Mouse (Mus musculus) kidney, embryonic 15.5 days (tissue): ENCODE results near the gene Magi2. TPM values are rescaled to one million over a fixed set of nuclear protein-coding genes. Genes with fewer than 3 reads are reported as not detected.

Experiments
- ATAC-seq: fragments of 200-750 bp; cut with Nextera tagmentation; replicated peaks from 2 replicates; pipeline ENCODE4 v1.8.0; 2017; ENCODE audit warnings: moderate TSS enrichment; ENCODE audit not compliant: low FRiP score
- H3K27ac ChIP-seq: fragments of 300-500 bp; sonication (generic); 2 replicates; pipeline ENCODE4 v1.5.1; 2015; ENCODE audit warnings: mild to moderate bottlenecking, inconsistent platforms
- H3K27me3 ChIP-seq: fragments of 300-500 bp; sonication (generic); 2 replicates; pipeline ENCODE4 v1.6.1; 2015; ENCODE audit warnings: inconsistent platforms
- H3K36me3 ChIP-seq: fragments of 300-500 bp; sonication (generic); 2 replicates; pipeline ENCODE4 v1.6.1; 2015; ENCODE audit warnings: inconsistent platforms
- H3K4me1 ChIP-seq: fragments of 300-500 bp; sonication (generic); 2 replicates; pipeline ENCODE4 v1.6.1; 2015; ENCODE audit warnings: inconsistent platforms
- H3K4me2 ChIP-seq: fragments of 300-500 bp; sonication (generic); 2 replicates; pipeline ENCODE4 v1.6.1; 2015; ENCODE audit warnings: moderate library complexity, mild to moderate bottlenecking, inconsistent platforms
- H3K4me3 ChIP-seq: fragments of 300-500 bp; sonication (generic); replicated peaks from 2 replicates; pipeline ENCODE4 v1.5.1; 2015; ENCODE audit warnings: mild to moderate bottlenecking, inconsistent platforms
- H3K9ac ChIP-seq: fragments of 300-500 bp; sonication (generic); 2 replicates; pipeline ENCODE4 v1.6.1; 2015; ENCODE audit warnings: mild to moderate bottlenecking, inconsistent platforms
- H3K9me3 ChIP-seq: fragments of 300-500 bp; sonication (generic); replicated peaks from 2 replicates; pipeline ENCODE4 v1.6.1; 2016; ENCODE audit warnings: inconsistent platforms
- WGBS: fragments of 180-500 bp; shearing (Covaris S2); methylation state at CpG from one replicate; pipeline ENCODE4 v1.1.7; 2015; ENCODE audit warnings: mixed read lengths; 5-methylcytosine and 5-hydroxymethylcytosine counted together
- polyA plus RNA-seq: library from polyadenylated mRNA; unstranded; fragments of >200 nt; fragmentation: Nextera tagmentation; extraction: Ambion mirVana; gene quantifications from 2 replicates; pipeline ENCODE4 v1.2.1, GENCODE M21; 2015

The Magi2 gene
- polyA plus RNA-seq, 1 experiment from 2014 or later = 18.6 TPM

DNA sequence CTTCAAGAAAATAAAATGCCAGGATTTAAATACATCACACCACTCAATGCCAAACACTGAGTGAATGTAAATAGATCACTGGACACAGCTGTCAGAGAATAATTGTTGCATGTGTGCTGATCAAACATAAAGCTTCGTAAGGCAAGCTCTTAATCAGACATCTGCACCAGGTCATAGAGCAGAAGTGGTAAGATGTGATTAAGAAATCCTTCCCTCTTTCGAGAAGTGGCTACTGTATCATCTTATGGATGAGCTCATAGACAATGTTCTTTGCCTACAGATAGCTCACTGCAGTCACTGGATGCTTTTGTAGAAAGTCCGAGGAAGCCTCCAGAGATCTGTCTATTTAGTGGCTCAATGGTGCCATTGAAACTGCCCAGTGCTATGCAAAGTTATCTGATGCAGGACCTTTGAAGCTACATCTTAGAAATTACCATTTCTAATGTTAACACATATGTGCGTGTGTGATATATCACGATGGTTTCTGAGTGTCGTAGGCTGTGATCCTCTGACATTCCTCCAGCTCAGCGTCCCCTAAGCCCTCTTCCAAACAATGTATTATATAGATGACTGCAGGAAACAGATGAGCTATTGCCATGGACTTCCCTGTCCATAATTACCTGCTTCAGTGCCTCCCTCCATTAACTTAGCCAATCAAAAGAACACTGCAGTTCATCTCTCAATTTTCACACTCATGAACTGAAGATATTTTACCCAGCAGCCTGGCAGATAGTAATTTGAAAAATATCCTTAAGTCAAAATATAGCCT is 1231.1 kb downstream of the Magi2 start:
- Histone ChIP-seq H3K4me1 (no peaks in the 10 kb centered on the region), H3K27ac (no peak overlapping the region), H3K9me3 (no peaks in the 10 kb centered on the region), H3K36me3 (no peaks in the 10 kb centered on the region), H3K4me2 (no peak overlapping the region), H3K4me3 (no peak overlapping the region), H3K9ac (no peak overlapping the region), H3K27me3 (no peaks in the 10 kb centered on the region)
- WGBS = 77% methylated on average over 7 of the region's 7 CpGs
- ATAC-seq = no peak

DNA sequence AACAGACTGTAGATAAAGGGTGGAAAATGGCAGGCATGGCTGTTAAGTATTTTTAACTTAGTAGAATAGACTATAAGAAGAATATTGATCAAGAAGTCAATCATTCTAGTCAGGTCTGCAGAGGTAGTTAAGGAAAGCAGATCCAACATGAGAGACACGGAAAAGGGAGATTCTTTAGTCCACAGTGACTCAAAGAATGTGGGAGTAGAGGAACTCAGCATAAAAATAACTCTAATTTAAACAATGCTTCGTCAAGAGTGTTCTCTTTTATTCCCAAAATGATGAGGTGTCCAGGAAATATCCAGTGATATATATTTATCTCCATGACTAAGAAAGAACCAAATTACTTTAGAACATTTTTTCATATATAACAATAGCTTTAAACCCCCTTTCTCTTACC is 1234.9 kb downstream of the Magi2 start:
- Histone ChIP-seq H3K27me3 (no peaks in the 10 kb centered on the region), H3K27ac (no peak overlapping the region), H3K36me3 (no peaks in the 10 kb centered on the region), H3K4me3 (no peak overlapping the region), H3K4me1 (no peaks in the 10 kb centered on the region), H3K9ac (no peak overlapping the region), H3K4me2 (no peak overlapping the region), H3K9me3 (no peaks in the 10 kb centered on the region)
- no peak for ATAC-seq
- WGBS = 63% methylated on average over 2 of the region's 2 CpGs

DNA sequence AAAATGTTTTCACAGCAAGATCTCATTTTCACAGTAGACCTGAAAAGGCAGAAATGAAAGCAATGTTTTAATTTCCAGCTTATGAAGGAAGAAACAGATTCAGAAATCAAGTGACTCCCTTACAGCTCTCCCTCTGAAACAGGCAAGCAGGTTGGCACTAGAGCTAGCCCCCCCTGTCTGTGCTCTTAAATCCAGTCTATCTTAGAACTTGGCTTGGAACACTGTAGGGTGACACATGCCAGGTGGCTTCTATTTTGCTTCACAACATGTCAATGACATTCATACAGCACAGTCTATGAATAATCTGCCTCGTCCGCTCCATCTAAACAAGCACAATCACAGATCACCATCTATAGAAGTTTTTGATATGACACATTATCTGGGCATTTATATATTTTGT is 1235.5 kb downstream of the Magi2 start:
- Histone ChIP-seq H3K27ac (no peak overlapping the region), H3K36me3 (no peaks in the 10 kb centered on the region), H3K4me3 (no peak overlapping the region), H3K4me2 (no peak overlapping the region), H3K27me3 (no peaks in the 10 kb centered on the region), H3K4me1 (no peaks in the 10 kb centered on the region), H3K9me3 (no peaks in the 10 kb centered on the region), H3K9ac (no peak overlapping the region)
- 88% methylated on average over 2 of the region's 2 CpGs for WGBS
- ATAC-seq = no peak

- H3K4me2 ChIP-seq = no peak overlapping the region
- no peak overlapping the region for H3K4me3 ChIP-seq
- ATAC-seq = no peak
- H3K27ac ChIP-seq = no peak overlapping the region
- H3K4me1 ChIP-seq = no peaks in the 10 kb centered on the region
- WGBS = 83% methylated on average over 3 of the region's 3 CpGs
- H3K9me3 ChIP-seq = no peaks in the 10 kb centered on the region
- H3K9ac ChIP-seq = no peak overlapping the region
- H3K36me3 ChIP-seq = no peaks in the 10 kb centered on the region
- H3K27me3 ChIP-seq = no peaks in the 10 kb centered on the region
Measured at GRCm38 (mm10) chr5:20469721-20470120, 1242.9 kb downstream of the Magi2 start.

GRCm38 (mm10) chr5:20470466-20470865 is 1243.6 kb downstream of the Magi2 start:
- Histone ChIP-seq H3K27me3 (no peaks in the 10 kb centered on the region), H3K4me1 (no peaks in the 10 kb centered on the region), H3K4me3 (no peak overlapping the region), H3K9me3 (no peaks in the 10 kb centered on the region), H3K27ac (no peak overlapping the region), H3K4me2 (no peak overlapping the region), H3K36me3 (no peaks in the 10 kb centered on the region), H3K9ac (no peak overlapping the region)
- 0 out of 2 replicates have a peak, but pooled peaks have one; percentile 36 for ATAC-seq

GRCm38 (mm10) chr5:20484505-20484904 is 1257.7 kb downstream of the Magi2 start:
- no peak overlapping the region for H3K4me2 ChIP-seq
- H3K9me3 ChIP-seq = no peaks in the 10 kb centered on the region
- H3K9ac ChIP-seq = no peak overlapping the region
- no peak overlapping the region for H3K4me3 ChIP-seq
- H3K27ac ChIP-seq = no peak overlapping the region
- 86% methylated on average over 7 of the region's 7 CpGs for WGBS
- H3K4me1 ChIP-seq = no peaks in the 10 kb centered on the region
- H3K27me3 ChIP-seq = no peaks in the 10 kb centered on the region
- no peaks in the 10 kb centered on the region for H3K36me3 ChIP-seq
- ATAC-seq = no peak

GRCm38 (mm10) chr5:20491911-20492310 is 1265.1 kb downstream of the Magi2 start:
- H3K4me3 ChIP-seq = no peak overlapping the region
- H3K4me1 ChIP-seq = no peaks in the 10 kb centered on the region
- no peaks in the 10 kb centered on the region for H3K36me3 ChIP-seq
- no peak overlapping the region for H3K4me2 ChIP-seq
- H3K9ac ChIP-seq = no peak overlapping the region
- no peaks in the 10 kb centered on the region for H3K27me3 ChIP-seq
- WGBS = 74% methylated on average over 2 of the region's 2 CpGs
- H3K9me3 ChIP-seq = no peaks in the 10 kb centered on the region
- no peak overlapping the region for H3K27ac ChIP-seq
- ATAC-seq = no peak

GRCm38 (mm10) chr5:20492679-20493078 is 1265.8 kb downstream of the Magi2 start:
- Histone ChIP-seq H3K4me2 (no peak overlapping the region), H3K9me3 (no peaks in the 10 kb centered on the region), H3K27me3 (no peaks in the 10 kb centered on the region), H3K9ac (no peak overlapping the region), H3K4me3 (no peak overlapping the region), H3K4me1 (no peaks in the 10 kb centered on the region), H3K27ac (no peak overlapping the region), H3K36me3 (no peaks in the 10 kb centered on the region)
- WGBS = 88% methylated on average over 7 of the region's 7 CpGs
- ATAC-seq = no peak

DNA sequence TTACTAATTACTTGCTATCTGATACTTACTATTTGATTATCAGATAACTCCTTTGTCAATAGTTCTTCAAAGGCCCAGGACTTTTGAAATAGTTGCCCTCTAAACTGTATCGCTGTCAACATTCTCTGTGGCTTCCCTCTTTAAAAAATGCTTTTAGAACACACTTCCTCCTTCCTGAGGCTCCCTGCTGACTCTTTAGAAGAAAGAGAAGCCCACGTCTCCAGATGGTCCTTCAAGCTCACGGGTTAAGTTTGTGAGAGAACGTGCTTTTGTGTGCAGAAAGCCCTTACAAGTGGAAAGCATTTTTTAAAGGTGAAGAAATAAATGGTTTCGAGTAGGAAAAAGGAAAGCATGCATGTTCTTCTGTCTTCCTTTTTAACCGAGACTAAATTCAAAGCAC is 1267.2 kb downstream of the Magi2 start:
- no peak for ATAC-seq
- 70% methylated on average over 6 of the region's 6 CpGs for WGBS
- Histone ChIP-seq H3K27ac (no peak overlapping the region), H3K4me2 (no peak overlapping the region), H3K36me3 (no peaks in the 10 kb centered on the region), H3K9me3 (no peaks in the 10 kb centered on the region), H3K4me3 (no peak overlapping the region), H3K27me3 (no peaks in the 10 kb centered on the region), H3K4me1 (no peaks in the 10 kb centered on the region), H3K9ac (no peak overlapping the region)

- no peaks in the 10 kb centered on the region for H3K36me3 ChIP-seq
- H3K4me3 ChIP-seq = no peak overlapping the region
- H3K27ac ChIP-seq = no peak overlapping the region
- no peaks in the 10 kb centered on the region for H3K27me3 ChIP-seq
- 19% methylated on average over 8 of the region's 8 CpGs for WGBS
- no peak overlapping the region for H3K4me2 ChIP-seq
- no peaks in the 10 kb centered on the region for H3K4me1 ChIP-seq
- H3K9me3 ChIP-seq = no peaks in the 10 kb centered on the region
- H3K9ac ChIP-seq = no peak overlapping the region
- peak; percentile 33 for ATAC-seq
Measured at GRCm38 (mm10) chr5:20496924-20497323, 1270.1 kb downstream of the Magi2 start.

DNA sequence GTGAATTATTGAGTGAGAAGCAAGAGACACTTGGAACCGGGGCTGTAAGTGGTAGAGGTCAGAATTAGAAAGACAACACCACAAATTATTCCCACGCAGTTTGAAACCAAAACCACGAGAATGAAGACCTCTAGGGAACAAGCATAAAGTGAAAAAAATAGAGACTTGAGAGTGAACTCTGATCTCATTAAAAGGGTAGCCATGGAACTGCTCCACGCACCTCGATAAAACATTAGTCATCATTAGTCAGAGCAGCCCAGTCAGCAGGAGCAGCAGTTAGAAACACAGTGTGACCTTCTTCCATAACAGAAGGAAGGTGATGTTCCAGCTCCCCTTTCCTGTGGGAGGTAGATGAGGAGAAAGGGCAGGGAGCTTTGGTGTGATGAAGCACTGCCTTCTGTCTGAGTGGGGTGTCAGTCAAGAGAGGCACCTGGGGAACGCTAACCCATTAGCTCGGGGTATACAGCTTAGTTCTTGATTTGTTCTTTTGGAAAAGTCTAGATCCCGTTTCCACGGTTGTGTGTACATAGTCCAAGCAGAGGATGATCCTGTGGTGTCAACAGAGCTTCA is 1272.3 kb downstream of the Magi2 start:
- no peak overlapping the region for H3K4me3 ChIP-seq
- no peak overlapping the region for H3K27ac ChIP-seq
- no peaks in the 10 kb centered on the region for H3K9me3 ChIP-seq
- peak; percentile 64 for ATAC-seq
- no peaks in the 10 kb centered on the region for H3K4me1 ChIP-seq
- H3K36me3 ChIP-seq = no peaks in the 10 kb centered on the region
- no peaks in the 10 kb centered on the region for H3K27me3 ChIP-seq
- 28% methylated on average over 9 of the region's 9 CpGs for WGBS
- H3K4me2 ChIP-seq = no peak overlapping the region
- no peak overlapping the region for H3K9ac ChIP-seq

DNA sequence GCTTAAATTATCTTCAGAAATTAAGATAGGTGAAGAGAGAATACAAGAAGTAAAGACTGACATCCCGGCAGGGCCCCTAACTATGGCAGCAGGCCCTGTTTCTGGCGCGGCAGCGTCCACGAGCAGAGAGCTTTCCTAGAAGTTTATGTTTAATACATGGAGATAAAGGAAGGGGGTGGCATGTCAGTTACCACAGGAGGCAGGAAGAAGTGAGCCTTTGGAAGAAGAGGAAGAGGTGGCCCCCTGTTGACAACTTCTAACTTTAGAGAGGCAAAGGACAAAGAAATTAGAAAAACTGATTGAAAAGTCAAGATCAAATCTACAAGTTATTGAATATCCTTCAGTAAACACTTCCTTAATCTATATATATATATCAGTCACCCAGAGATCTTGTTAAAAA is 1281.8 kb downstream of the Magi2 start:
- WGBS = 73% methylated on average over 5 of the region's 5 CpGs
- no peak overlapping the region for H3K27ac ChIP-seq

DNA sequence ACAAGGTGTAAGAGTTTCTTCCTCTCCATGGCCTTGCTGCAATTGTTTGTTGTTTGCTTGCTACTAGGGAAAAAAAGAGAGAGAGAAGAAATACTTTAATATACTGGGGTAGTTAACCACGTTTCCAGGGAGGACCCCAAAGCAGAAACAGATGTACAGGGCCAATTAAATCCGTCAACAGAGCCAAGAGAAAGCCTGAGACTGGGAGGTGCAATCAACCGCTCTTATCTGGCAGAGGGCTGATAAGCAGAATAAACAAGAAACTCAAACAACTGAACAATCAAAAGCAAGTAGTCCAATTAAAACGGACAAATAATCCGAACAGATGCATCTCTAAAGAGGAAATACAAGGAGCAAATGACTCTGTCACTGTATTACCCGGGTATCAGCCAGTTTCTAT is 1282.8 kb downstream of the Magi2 start:
- Histone ChIP-seq H3K4me1 (no peaks in the 10 kb centered on the region), H3K36me3 (no peaks in the 10 kb centered on the region), H3K9ac (no peak overlapping the region), H3K9me3 (no peaks in the 10 kb centered on the region), H3K27me3 (no peaks in the 10 kb centered on the region), H3K27ac (no peak overlapping the region), H3K4me3 (no peak overlapping the region), H3K4me2 (no peak overlapping the region)
- 50% methylated on average over 6 of the region's 6 CpGs for WGBS
- no peak for ATAC-seq

More for the DNA sequence above, 1281.8 kb downstream of the Magi2 start:
- no peaks in the 10 kb centered on the region for H3K9me3 ChIP-seq
- H3K4me1 ChIP-seq = no peaks in the 10 kb centered on the region
- no peak overlapping the region for H3K4me2 ChIP-seq
- no peak overlapping the region for H3K9ac ChIP-seq
- H3K4me3 ChIP-seq = no peak overlapping the region
- H3K36me3 ChIP-seq = no peaks in the 10 kb centered on the region
- no peak for ATAC-seq
- H3K27me3 ChIP-seq = no peaks in the 10 kb centered on the region
